Mouse (Mus musculus) right cerebral cortex, postnatal 4 days (tissue): ENCODE data around the gene Rgmb.

ENCODE experiments used
- DNase-seq: peaks from one replicate; pipeline ENCODE4 v3.0.0-alpha.2; 2022

The Rgmb gene

GRCm38 (mm10) chr17:15830766-15831644 is at the start of gene Rgmb:
Rgmb (minus strand) TSS chr17:15831039.
- peak; percentile 33 for DNase-seq

GRCm38 (mm10) chr17:15874765-15875164 is 43.9 kb upstream of the Rgmb start:
- DNase-seq: no peak

GRCm38 (mm10) chr17:15872093-15872492 is 41.3 kb upstream of the Rgmb start:
- DNase-seq: no peak

GRCm38 (mm10) chr17:15865249-15865648 is 34.4 kb upstream of the Rgmb start:
- DNase-seq: no peak

- DNase-seq: no peak
Measured at GRCm38 (mm10) chr17:15862355-15862754, 31.5 kb upstream of the Rgmb start.

- no peak for DNase-seq
Measured at GRCm38 (mm10) chr17:15853121-15853520, 22.3 kb upstream of the Rgmb start.

- DNase-seq: no peak
Measured at GRCm38 (mm10) chr17:15850544-15850943, 19.7 kb upstream of the Rgmb start.

GRCm38 (mm10) chr17:15841425-15841824 is 10.6 kb upstream of the Rgmb start:
- no peak for DNase-seq

- DNase-seq: no peak
Measured at GRCm38 (mm10) chr17:15832398-15832797, 1.6 kb upstream of the Rgmb start.

GRCm38 (mm10) chr17:15831810-15832209 is 971 bp upstream of the Rgmb start:
- DNase-seq: no peak

GRCm38 (mm10) chr17:15830171-15830765 is 571 bp downstream of the Rgmb start:
- DNase-seq: no peak

- no peak for DNase-seq
Measured at GRCm38 (mm10) chr17:15829198-15830170, 1.4 kb downstream of the Rgmb start.

GRCm38 (mm10) chr17:15828131-15828917 is 2.5 kb downstream of the Rgmb start:
- no peak for DNase-seq

GRCm38 (mm10) chr17:15826928-15827327 is 3.9 kb downstream of the Rgmb start:
- DNase-seq: no peak

- peak; percentile 98 for DNase-seq
Measured at GRCm38 (mm10) chr17:15826444-15826909, 4.4 kb downstream of the Rgmb start.

- DNase-seq: peak; percentile 59
Measured at GRCm38 (mm10) chr17:15825481-15826396, 5.1 kb downstream of the Rgmb start.

GRCm38 (mm10) chr17:15824854-15825253 is 6.0 kb downstream of the Rgmb start:
- DNase-seq: no peak

GRCm38 (mm10) chr17:15824337-15824736 is 6.5 kb downstream of the Rgmb start:
- DNase-seq: no peak

- DNase-seq: no peak
Measured at GRCm38 (mm10) chr17:15823838-15824237, 7.0 kb downstream of the Rgmb start.

GRCm38 (mm10) chr17:15823215-15823614 is 7.6 kb downstream of the Rgmb start:
- DNase-seq: no peak

- no peak for DNase-seq
Measured at GRCm38 (mm10) chr17:15822376-15822775, 8.5 kb downstream of the Rgmb start.
